Comparison of ENCODE assay signal across 20 mouse cellular contexts in the genomic region with DNA sequence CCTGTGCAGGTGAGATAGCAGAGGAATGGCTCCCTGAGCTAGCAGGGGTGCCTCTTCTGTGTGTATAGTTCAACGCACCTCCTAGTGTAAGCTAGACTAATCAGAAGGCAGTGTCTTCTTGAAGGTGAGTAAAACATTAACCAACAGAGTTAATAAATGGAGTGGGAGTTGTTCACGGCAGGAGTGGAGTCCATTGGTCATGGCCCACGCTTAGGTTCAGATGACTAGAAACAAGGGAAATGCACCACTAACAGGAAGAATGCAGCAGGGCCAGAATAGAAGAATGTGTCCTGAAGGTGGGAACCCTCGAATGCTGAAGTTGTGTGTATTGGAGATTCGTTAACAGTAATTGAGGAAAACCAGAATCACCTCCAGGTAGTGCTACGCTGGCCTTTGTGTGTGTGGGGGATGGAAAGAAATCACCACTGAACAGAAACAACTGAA. TPM values are rescaled to one million over a fixed set of nuclear protein-coding genes. Genes with fewer than 3 reads are reported as not detected.
A peak's percentile ranks its signal among the peaks of the same experiment; 100 is the strongest.
DNase-seq lines count a peak whose midpoint lies in the region; ATAC-seq and TF ChIP-seq lines count a peak whose summit lies in the region.
"Had no signal": no experiment of that assay in that cellular context is flagged by ENCODE, and none has a peak within 500 bp of the region (broad histone marks: within the 10 kb centered on the region; RNA-seq: fewer than 3 reads in every experiment).

No protein-coding gene starts in this region.

- H3K27me3 ChIP-seq in ES-Bruce4 (ENCODE audit: control insufficient read depth, insufficient read depth, low read length, poor library complexity, severe bottlenecking) (no peaks in the 10 kb centered on the region), Patski (no peaks in the 10 kb centered on the region)
- no peaks in the 10 kb centered on the region for H3K27me3 ChIP-seq in kidney, embryonic 16.5 days (ENCODE audit: insufficient read depth, low read length)
- H3K27me3 ChIP-seq in liver, embryonic 15.5 days, result no peaks in the 10 kb centered on the region
- H3K27me3 ChIP-seq in neural tube, embryonic 15.5 days (replicated peaks), result no peaks in the 10 kb centered on the region
- H3K27me3 ChIP-seq: CH12.LX; hindbrain, embryonic 15.5 days; limb, embryonic 15.5 days had no signal

- DNase-seq in Patski (ENCODE audit: low read depth, low spot score), result no peak
- DNase-seq in adrenal gland, postnatal 4 days (ENCODE audit: low spot score in 2 of 2), result no peak
- no peak for DNase-seq in left cerebral cortex, postnatal 4 days
- DNase-seq: adrenal gland, postnatal 25 days; cerebellum, adult 18-20 months; gastrocnemius, adult 2 months; midbrain, embryonic 14.5 days; retina, postnatal 1 day; thymus, postnatal 36 days had no signal

- H3K27ac ChIP-seq in ES-Bruce4 (ENCODE audit: insufficient read depth, low read length), result 0 out of 2 replicates have a peak overlapping the region, but pooled peaks have one; percentile 3
- peak overlapping the region; percentile 83 for H3K27ac ChIP-seq in kidney, embryonic 16.5 days (ENCODE audit: low read length)
- H3K27ac ChIP-seq in liver, embryonic 15.5 days (replicated peaks), result peak overlapping the region; percentile 61
- no peak overlapping the region for H3K27ac ChIP-seq in neural tube, embryonic 15.5 days (replicated peaks)
- H3K27ac ChIP-seq: embryonic facial prominence, embryonic 10.5 days; gastrocnemius, adult 2 months; hindbrain, embryonic 15.5 days; limb, embryonic 15.5 days had no signal

- no peak for TF ChIP-seq EP300 in ES-Bruce4 (IDR thresholded peaks at IDR 0.05; ENCODE audit: insufficient read depth, low read depth, low read length)

- H3K4me1 ChIP-seq in ES-Bruce4 (ENCODE audit: control insufficient read depth, insufficient read depth, low read length), result no peaks in the 10 kb centered on the region
- peaks cover 25% of the 10 kb centered on the region for H3K4me1 ChIP-seq in kidney, embryonic 16.5 days (ENCODE audit: insufficient read depth, low read length)
- H3K4me1 ChIP-seq in liver, embryonic 15.5 days (replicated peaks), result peaks cover 51% of the 10 kb centered on the region
- H3K4me1 ChIP-seq in neural tube, embryonic 15.5 days, result peaks cover 36% of the 10 kb centered on the region
- H3K4me1 ChIP-seq: limb, embryonic 15.5 days had no signal

- in situ Hi-C loops in Patski (cut with MboI; ENCODE audit: low pct_unique_long_range_greater_than_20kb), result loop anchor here (5.0 kb wide), 1 partner anchor 48 kb away; no protein-coding TSS in a partner anchor

- intact Hi-C loops in left cerebral cortex, postnatal 4 days (cut with DNase I), result no loop called here

- CTCF ChIA-PET in Patski (lab: Charles Lee), result interaction anchor here (1.0 to 2.7 kb wide), 3 partner anchors 14 to 48 kb away, joined by 3 to 11 read pairs (median 9); no protein-coding TSS in a partner anchor

- H3K4me3 ChIP-seq in ES-Bruce4 (ENCODE audit: low read depth, low read length), result no peak overlapping the region
- peak overlapping the region; percentile 8 for H3K4me3 ChIP-seq in kidney, embryonic 16.5 days (ENCODE audit: low read length)
- peak overlapping the region; percentile 10 for H3K4me3 ChIP-seq in liver, embryonic 15.5 days (replicated peaks)
- no peak overlapping the region for H3K4me3 ChIP-seq in neural tube, embryonic 15.5 days (replicated peaks)
- H3K4me3 ChIP-seq: embryonic facial prominence, embryonic 10.5 days; gastrocnemius, adult 2 months; hindbrain, embryonic 15.5 days; limb, embryonic 15.5 days had no signal

- TF ChIP-seq CTCF in ES-Bruce4 (IDR thresholded peaks at IDR 0.05; ENCODE audit: low read depth, low read length), result no peak
- no peak for TF ChIP-seq CTCF in Patski (IDR thresholded peaks at IDR 0.05)

- peak overlapping the region; percentile 21 for H3K4me2 ChIP-seq in kidney, embryonic 16.5 days (replicated peaks; ENCODE audit: low read depth, low read length)
- H3K4me2 ChIP-seq in liver, embryonic 15.5 days, result peak overlapping the region; percentile 32
- no peak overlapping the region for H3K4me2 ChIP-seq in neural tube, embryonic 15.5 days
- H3K4me2 ChIP-seq: heart, embryonic 11.5 days; hindbrain, embryonic 15.5 days; limb, embryonic 15.5 days had no signal

- ATAC-seq in Patski, result peak; percentile 44
- peak; percentile 82 for ATAC-seq in kidney, embryonic 16.5 days (ENCODE audit: low FRiP score, low TSS enrichment)
- ATAC-seq in liver, embryonic 15.5 days (ENCODE audit: insufficient read depth), result peak; percentile 53
- no peak for ATAC-seq in neural tube, embryonic 15.5 days (ENCODE audit: low FRiP score)

- no peak overlapping the region for H3K9ac ChIP-seq in ES-Bruce4 (ENCODE audit: low read depth, poor library complexity, severe bottlenecking)
- H3K9ac ChIP-seq in kidney, embryonic 16.5 days (replicated peaks; ENCODE audit: low read length), result no peak overlapping the region
- no peak overlapping the region for H3K9ac ChIP-seq in liver, embryonic 15.5 days
- no peak overlapping the region for H3K9ac ChIP-seq in neural tube, embryonic 15.5 days (replicated peaks)
- H3K9ac ChIP-seq: hindbrain, embryonic 15.5 days; limb, embryonic 15.5 days had no signal

- 64% methylated on average over 6 of the region's 6 CpGs for WGBS in kidney, embryonic 16.5 days
- 52% methylated on average over 6 of the region's 6 CpGs for WGBS in liver, embryonic 15.5 days (ENCODE audit: insufficient replicate concordance)
- WGBS in neural tube, embryonic 15.5 days, result 65% methylated on average over 6 of the region's 6 CpGs

- TF ChIP-seq POLR2A in ES-Bruce4 (IDR thresholded peaks at IDR 0.05; ENCODE audit: insufficient read depth, low read length), result no peak

- peaks cover 10% of the 10 kb centered on the region for H3K36me3 ChIP-seq in ES-Bruce4 (ENCODE audit: control insufficient read depth, insufficient read depth, low read length, poor library complexity, severe bottlenecking)
- H3K36me3 ChIP-seq in kidney, embryonic 16.5 days (ENCODE audit: insufficient read depth, low read length), result peaks cover 16% of the 10 kb centered on the region
- peaks cover 31% of the 10 kb centered on the region for H3K36me3 ChIP-seq in liver, embryonic 15.5 days (replicated peaks)
- peaks cover 22% of the 10 kb centered on the region for H3K36me3 ChIP-seq in neural tube, embryonic 15.5 days

- no peaks in the 10 kb centered on the region for H3K9me3 ChIP-seq in ES-Bruce4 (replicated peaks; ENCODE audit: control insufficient read depth, insufficient read depth, low read length, poor library complexity, severe bottlenecking)
- H3K9me3 ChIP-seq in kidney, embryonic 16.5 days (ENCODE audit: low read length), result no peaks in the 10 kb centered on the region
- H3K9me3 ChIP-seq in liver, embryonic 15.5 days (replicated peaks), result no peaks in the 10 kb centered on the region
- H3K9me3 ChIP-seq in neural tube, embryonic 15.5 days (replicated peaks), result no peaks in the 10 kb centered on the region
- H3K9me3 ChIP-seq: embryonic facial prominence, embryonic 10.5 days; hindbrain, embryonic 15.5 days; limb, embryonic 15.5 days had no signal

- POLR2A ChIA-PET in Patski (lab: Charles Lee), result interaction anchor here (1.3 kb wide), 1 partner anchor 27 kb away, joined by 4 read pairs; no protein-coding TSS in a partner anchor

RNA-seq across cellular contexts. Expression of gene Zkscan1, which starts 4.2 kb away (rescaled TPM):
- polyA plus RNA-seq in ES-Bruce4 (2011; ENCODE audit: insufficient read depth, insufficient read length, low read depth, missing spikeins), result 15.1 and 15.3 TPM in 2 replicates
- polyA plus RNA-seq in Patski (2021), result 32.9 TPM
- 22.7 and 25.7 TPM in 2 replicates for polyA plus RNA-seq in kidney, embryonic 16.5 days (2015; fragmentation: Nextera tagmentation; extraction: Ambion mirVana)
- polyA plus RNA-seq in liver, embryonic 15.5 days (2015; fragmentation: Nextera tagmentation; extraction: Ambion mirVana), result 3.7 and 3.8 TPM in 2 replicates
- 17.3 and 18.2 TPM in 2 replicates for polyA plus RNA-seq in neural tube, embryonic 15.5 days (2015; fragmentation: Nextera tagmentation; extraction: Ambion mirVana)
- total RNA-seq in adrenal gland, postnatal 4 days (2021), result 10 to 100 TPM; 49.4 to 53.5 TPM
- 10 to 100 TPM; 44.6 to 45.1 TPM for total RNA-seq in left cerebral cortex, postnatal 4 days (2021)

RNA-seq across cellular contexts. Expression of gene Zscan21, which starts 27.6 kb away (rescaled TPM):
- polyA plus RNA-seq in ES-Bruce4 (2011; ENCODE audit: insufficient read depth, insufficient read length, low read depth, missing spikeins) (27.3 and 29.2 TPM in 2 replicates), Patski (2021) (60.4 TPM)
- 73.4 and 76.4 TPM in 2 replicates for polyA plus RNA-seq in kidney, embryonic 16.5 days (2015; fragmentation: Nextera tagmentation; extraction: Ambion mirVana)
- polyA plus RNA-seq in liver, embryonic 15.5 days (2015; fragmentation: Nextera tagmentation; extraction: Ambion mirVana), result 14.6 and 16.8 TPM in 2 replicates
- polyA plus RNA-seq in neural tube, embryonic 15.5 days (2015; fragmentation: Nextera tagmentation; extraction: Ambion mirVana), result 75.3 and 80.5 TPM in 2 replicates
- total RNA-seq in adrenal gland, postnatal 4 days (2021), result 10 to 100 TPM; 26.2 to 26.6 TPM
- total RNA-seq in left cerebral cortex, postnatal 4 days (2021), result 10 to 100 TPM; 34.9 to 35.7 TPM

RNA-seq across cellular contexts. Expression of gene Smok3c, which starts 36.1 kb away (rescaled TPM):
- polyA plus RNA-seq in ES-Bruce4 (2011; ENCODE audit: insufficient read depth, insufficient read length, low read depth, missing spikeins) (not detected in 2 replicates), Patski (2021) (not detected)
- not detected in 2 replicates for polyA plus RNA-seq in kidney, embryonic 16.5 days (2015; fragmentation: Nextera tagmentation; extraction: Ambion mirVana)
- not detected in 2 replicates for polyA plus RNA-seq in liver, embryonic 15.5 days (2015; fragmentation: Nextera tagmentation; extraction: Ambion mirVana)
- polyA plus RNA-seq in neural tube, embryonic 15.5 days (2015; fragmentation: Nextera tagmentation; extraction: Ambion mirVana), result not detected in 2 replicates
- total RNA-seq in adrenal gland, postnatal 4 days (2021), result not detected
- not detected for total RNA-seq in left cerebral cortex, postnatal 4 days (2021)
- total RNA-seq: adrenal gland, postnatal 25 days; CH12.LX; gastrocnemius, adult 2 months; left cerebral cortex, adult 18-20 months had no signal
- polyA plus RNA-seq: embryonic facial prominence, embryonic 10.5 days; heart, embryonic 11.5 days; hindbrain, embryonic 15.5 days; limb, embryonic 15.5 days; midbrain, embryonic 14.5 days; neural tube, embryonic 11.5 days had no signal

Comparison
In these comparisons a context has a peak if more than half of its experiments do, and no peak if none do; other contexts are left out.
1. H3K4me3 ChIP-seq: peak in kidney, embryonic 16.5 days (single experiment) and liver, embryonic 15.5 days (single experiment); none in ES-Bruce4 (single experiment) and neural tube, embryonic 15.5 days (single experiment).